Mouse (Mus musculus) brain, embryonic 14.5 days (tissue): Measurements from ENCODE around the gene Tlk2.

Experiments
- CTCF ChIP-seq: fragments of 200-500 bp; IDR thresholded peaks from 2 replicates; pipeline ENCODE4 v1.5.1; 2012; ENCODE audit warnings: inconsistent platforms, mild to moderate bottlenecking, moderate library complexity, borderline replicate concordance; ENCODE audit not compliant: insufficient read depth, insufficient read length; ENCODE audit errors: extremely low read depth
- POLR2A ChIP-seq: fragments of 200-500 bp; IDR thresholded peaks from 2 replicates; pipeline ENCODE4 v1.6.1; 2012; ENCODE audit warnings: mild to moderate bottlenecking, inconsistent platforms, borderline replicate concordance; ENCODE audit not compliant: poor library complexity, insufficient read depth, insufficient read length, severe bottlenecking; ENCODE audit errors: extremely low read depth

- TF ChIP-seq CTCF (no peak), POLR2A (no peak)
Measured at GRCm38 (mm10) chr11:105196893-105197662, 18.5 kb downstream of the Tlk2 start.
